Mouse (Mus musculus): ENCODE measurements at regions not wholly inside any gene's neighbourhood (a gene's known extent, or its start where the extent isn't known, plus 50 kb on each side); places are given as distances from the start of the nearest gene placed in this dataset.
A peak's percentile ranks its signal among the peaks of the same experiment; 100 is the strongest.

- Histone ChIP-seq H3K4me1 (ENCODE audit: insufficient read depth) (no peaks in the 10 kb centered on the region), H3K27me3 (ENCODE audit: insufficient read depth, low read length) (no peaks in the 10 kb centered on the region), H3K9me3 (ENCODE audit: low read length) (no peaks in the 10 kb centered on the region), H3K4me2 (ENCODE audit: low read depth, low read length) (no peak overlapping the region), H3K36me3 (replicated peaks; ENCODE audit: insufficient read depth, low read length) (no peaks in the 10 kb centered on the region), H3K27ac (ENCODE audit: low read depth) (no peak overlapping the region), H3K9ac (replicated peaks) (no peak overlapping the region), H3K4me3 (ENCODE audit: low read depth, low read length) (no peak overlapping the region)
- no peak for ATAC-seq
- DNase-seq, result no peak
- no peak for TF ChIP-seq CTCF (IDR thresholded peaks at IDR 0.05; ENCODE audit: low read depth)
- WGBS (ENCODE audit: insufficient replicate concordance), result 47% methylated on average over 3 of the region's 3 CpGs
These were observed 1410.2 kb downstream of the Slc22a22 start for GRCm38 (mm10) chr15:56067214-56067613.

- Histone ChIP-seq H3K9ac (replicated peaks) (no peak overlapping the region), H3K9me3 (ENCODE audit: low read length) (no peaks in the 10 kb centered on the region), H3K4me1 (ENCODE audit: insufficient read depth) (no peaks in the 10 kb centered on the region), H3K27ac (ENCODE audit: low read depth) (no peak overlapping the region), H3K27me3 (ENCODE audit: insufficient read depth, low read length) (no peaks in the 10 kb centered on the region), H3K4me3 (ENCODE audit: low read depth, low read length) (no peak overlapping the region), H3K4me2 (ENCODE audit: low read depth, low read length) (no peak overlapping the region), H3K36me3 (replicated peaks; ENCODE audit: insufficient read depth, low read length) (no peaks in the 10 kb centered on the region)
- TF ChIP-seq EP300 (IDR thresholded peaks at IDR 0.05; ENCODE audit: low read depth), result no peak
- TF ChIP-seq CTCF (IDR thresholded peaks at IDR 0.05; ENCODE audit: low read depth), result no peak
- 64% methylated on average over 4 of the region's 4 CpGs for WGBS (ENCODE audit: insufficient replicate concordance)
- DNase-seq, result no peak
- no peak for ATAC-seq
These were observed 1410.9 kb downstream of the Slc22a22 start for GRCm38 (mm10) chr15:56066540-56066939.

- DNase-seq (no peak), ATAC-seq (no peak)
- 26% methylated on average over 7 of the region's 7 CpGs for WGBS (ENCODE audit: insufficient replicate concordance)
- H3K4me2 ChIP-seq (ENCODE audit: low read depth, low read length), result no peak overlapping the region
- H3K4me3 ChIP-seq (ENCODE audit: low read depth, low read length), result no peak overlapping the region
- no peaks in the 10 kb centered on the region for H3K4me1 ChIP-seq (ENCODE audit: insufficient read depth)
- H3K9me3 ChIP-seq (ENCODE audit: low read length), result no peaks in the 10 kb centered on the region
- no peak overlapping the region for H3K27ac ChIP-seq (ENCODE audit: low read depth)
- no peaks in the 10 kb centered on the region for H3K36me3 ChIP-seq (replicated peaks; ENCODE audit: insufficient read depth, low read length)
- TF ChIP-seq EP300 (IDR thresholded peaks at IDR 0.05; ENCODE audit: low read depth) (no peak), CTCF (IDR thresholded peaks at IDR 0.05; ENCODE audit: low read depth) (peak; percentile 64)
- H3K9ac ChIP-seq (replicated peaks), result no peak overlapping the region
- no peaks in the 10 kb centered on the region for H3K27me3 ChIP-seq (ENCODE audit: insufficient read depth, low read length)
These were observed 1411.4 kb downstream of the Slc22a22 start for GRCm38 (mm10) chr15:56065872-56066534.

- no peak for DNase-seq
- 64% methylated on average over 3 of the region's 3 CpGs for WGBS (ENCODE audit: insufficient replicate concordance)
- Histone ChIP-seq H3K4me1 (ENCODE audit: insufficient read depth) (no peaks in the 10 kb centered on the region), H3K27ac (ENCODE audit: low read depth) (no peak overlapping the region), H3K9ac (replicated peaks) (no peak overlapping the region), H3K36me3 (replicated peaks; ENCODE audit: insufficient read depth, low read length) (no peaks in the 10 kb centered on the region), H3K9me3 (ENCODE audit: low read length) (no peaks in the 10 kb centered on the region), H3K4me3 (ENCODE audit: low read depth, low read length) (no peak overlapping the region), H3K4me2 (ENCODE audit: low read depth, low read length) (no peak overlapping the region), H3K27me3 (ENCODE audit: insufficient read depth, low read length) (no peaks in the 10 kb centered on the region)
- ATAC-seq, result no peak
- TF ChIP-seq EP300 (IDR thresholded peaks at IDR 0.05; ENCODE audit: low read depth) (no peak), CTCF (IDR thresholded peaks at IDR 0.05; ENCODE audit: low read depth) (no peak)
These were observed 1414.8 kb downstream of the Slc22a22 start for GRCm38 (mm10) chr15:56062576-56062975.

GRCm38 (mm10) chr15:56061326-56061725, 1416.1 kb downstream of the Slc22a22 start:
- H3K9ac ChIP-seq (replicated peaks), result no peak overlapping the region
- H3K4me2 ChIP-seq (ENCODE audit: low read depth, low read length), result no peak overlapping the region
- no peak for ATAC-seq
- DNase-seq, result no peak
- no peak overlapping the region for H3K27ac ChIP-seq (ENCODE audit: low read depth)
- H3K27me3 ChIP-seq (ENCODE audit: insufficient read depth, low read length), result no peaks in the 10 kb centered on the region
- H3K4me3 ChIP-seq (ENCODE audit: low read depth, low read length), result no peak overlapping the region
- no peak for TF ChIP-seq CTCF (IDR thresholded peaks at IDR 0.05; ENCODE audit: low read depth)
- no peak for TF ChIP-seq EP300 (IDR thresholded peaks at IDR 0.05; ENCODE audit: low read depth)
- no peaks in the 10 kb centered on the region for H3K36me3 ChIP-seq (replicated peaks; ENCODE audit: insufficient read depth, low read length)
- no peaks in the 10 kb centered on the region for H3K9me3 ChIP-seq (ENCODE audit: low read length)
- 56% methylated on average over 4 of the region's 4 CpGs for WGBS (ENCODE audit: insufficient replicate concordance)
- no peaks in the 10 kb centered on the region for H3K4me1 ChIP-seq (ENCODE audit: insufficient read depth)

- H3K27me3 ChIP-seq (ENCODE audit: insufficient read depth, low read length), result no peaks in the 10 kb centered on the region
- no peak overlapping the region for H3K4me2 ChIP-seq (ENCODE audit: low read depth, low read length)
- ATAC-seq, result no peak
- no peak overlapping the region for H3K27ac ChIP-seq (ENCODE audit: low read depth)
- no peaks in the 10 kb centered on the region for H3K4me1 ChIP-seq (ENCODE audit: insufficient read depth)
- DNase-seq, result no peak
- H3K9me3 ChIP-seq (ENCODE audit: low read length), result no peaks in the 10 kb centered on the region
- H3K4me3 ChIP-seq (ENCODE audit: low read depth, low read length), result no peak overlapping the region
- 71% methylated on average over 7 of the region's 7 CpGs for WGBS (ENCODE audit: insufficient replicate concordance)
- H3K36me3 ChIP-seq (replicated peaks; ENCODE audit: insufficient read depth, low read length), result no peaks in the 10 kb centered on the region
- TF ChIP-seq CTCF (IDR thresholded peaks at IDR 0.05; ENCODE audit: low read depth), result no peak
- H3K9ac ChIP-seq (replicated peaks), result no peak overlapping the region
These were observed 1426.7 kb downstream of the Slc22a22 start for GRCm38 (mm10) chr15:56050716-56051115.

GRCm38 (mm10) chr15:56047832-56048231, 1429.6 kb downstream of the Slc22a22 start:
- Histone ChIP-seq H3K4me3 (ENCODE audit: low read depth, low read length) (no peak overlapping the region), H3K9me3 (ENCODE audit: low read length) (no peaks in the 10 kb centered on the region), H3K9ac (replicated peaks) (no peak overlapping the region), H3K36me3 (replicated peaks; ENCODE audit: insufficient read depth, low read length) (no peaks in the 10 kb centered on the region), H3K27ac (ENCODE audit: low read depth) (no peak overlapping the region), H3K27me3 (ENCODE audit: insufficient read depth, low read length) (no peaks in the 10 kb centered on the region), H3K4me1 (ENCODE audit: insufficient read depth) (no peaks in the 10 kb centered on the region), H3K4me2 (ENCODE audit: low read depth, low read length) (no peak overlapping the region)
- DNase-seq (no peak), ATAC-seq (no peak)
- TF ChIP-seq EP300 (IDR thresholded peaks at IDR 0.05; ENCODE audit: low read depth) (no peak), CTCF (IDR thresholded peaks at IDR 0.05; ENCODE audit: low read depth) (no peak)
- WGBS (ENCODE audit: insufficient replicate concordance), result 75% methylated on average over 2 of the region's 2 CpGs
